Mouse (Mus musculus): ENCODE data around the gene Epor.

Gene Epor

GRCm38 (mm10) chr9:21963417-21963816 lies at the start of gene Epor:
Gene Epor, minus strand, starts transcription at chr9:21963506.
- DNase-seq (ENCODE audit: low spot score) = peak; percentile 68

GRCm38 (mm10) chr9:22012731-22013130 lies 49.4 kb upstream of the Epor start:
- no peak for DNase-seq (ENCODE audit: low spot score)

- no peak for DNase-seq (ENCODE audit: low spot score)
Observed at GRCm38 (mm10) chr9:22011055-22011454, 47.7 kb upstream of the Epor start.

GRCm38 (mm10) chr9:22004546-22004945 lies 41.2 kb upstream of the Epor start:
- no peak for DNase-seq (ENCODE audit: low spot score)

- DNase-seq (ENCODE audit: low spot score) = peak; percentile 64
Observed at GRCm38 (mm10) chr9:22003163-22003554, 39.9 kb upstream of the Epor start.

- DNase-seq (ENCODE audit: low spot score) = peak; percentile 100
Observed at GRCm38 (mm10) chr9:22002194-22003162, 39.2 kb upstream of the Epor start, which contains the start of the genes Ccdc151 and Prkcsh. Gene Ccdc151, minus strand, starts transcription at chr9:22002634. Gene Prkcsh, plus strand, starts transcription at chr9:22002806.

- no peak for DNase-seq (ENCODE audit: low spot score)
Observed at GRCm38 (mm10) chr9:22001633-22002032, 38.3 kb upstream of the Epor start.

- no peak for DNase-seq (ENCODE audit: low spot score)
Observed at GRCm38 (mm10) chr9:22000296-22000695, 37.0 kb upstream of the Epor start.

GRCm38 (mm10) chr9:21996178-21996867 lies 33.0 kb upstream of the Epor start:
- DNase-seq (ENCODE audit: low spot score) = no peak

GRCm38 (mm10) chr9:21992227-21992626 lies 28.9 kb upstream of the Epor start:
- DNase-seq (ENCODE audit: low spot score) = no peak

GRCm38 (mm10) chr9:21989230-21990110 lies 26.2 kb upstream of the Epor start, which contains the start of gene Rgl3:
Gene Rgl3, minus strand, starts transcription at chr9:21989446.
- peak; percentile 61 for DNase-seq (ENCODE audit: low spot score)

GRCm38 (mm10) chr9:21988421-21989101 lies 25.3 kb upstream of the Epor start:
- DNase-seq (ENCODE audit: low spot score) = peak; percentile 47

- no peak for DNase-seq (ENCODE audit: low spot score)
Observed at GRCm38 (mm10) chr9:21987592-21988342, 24.5 kb upstream of the Epor start.

GRCm38 (mm10) chr9:21983911-21984310 lies 20.6 kb upstream of the Epor start:
- DNase-seq (ENCODE audit: low spot score) = no peak

GRCm38 (mm10) chr9:21978398-21979128 lies 15.3 kb upstream of the Epor start:
- DNase-seq (ENCODE audit: low spot score) = no peak

GRCm38 (mm10) chr9:21977972-21978371 lies 14.7 kb upstream of the Epor start:
- no peak for DNase-seq (ENCODE audit: low spot score)

GRCm38 (mm10) chr9:21977331-21977730 lies 14.0 kb upstream of the Epor start:
- no peak for DNase-seq (ENCODE audit: low spot score)

GRCm38 (mm10) chr9:21976626-21977175 lies 13.4 kb upstream of the Epor start:
- peak; percentile 18 for DNase-seq (ENCODE audit: low spot score)

GRCm38 (mm10) chr9:21969304-21969703 lies 6.0 kb upstream of the Epor start:
- DNase-seq (ENCODE audit: low spot score) = no peak
